Mouse (Mus musculus) lung, postnatal 0 days (tissue): Measurements from ENCODE around the gene Hc.

ENCODE experiments used
- CTCF ChIP-seq: IDR thresholded peaks from 2 replicates; pipeline ENCODE4 v1.5.1; 2016; ENCODE audit warnings: antibody characterized with exemption, mild to moderate bottlenecking
- EP300 ChIP-seq: IDR thresholded peaks from 2 replicates; pipeline ENCODE4 v1.6.1; 2016; ENCODE audit warnings: antibody characterized with exemption, mild to moderate bottlenecking, control low read depth

- TF ChIP-seq EP300 = no peak
- TF ChIP-seq CTCF = no peak
Observed at GRCm38 (mm10) chr2:35102777-35103176, 41.5 kb upstream of the Hc start.
